Mouse (Mus musculus) heart, postnatal 10 days (tissue): Measurements from ENCODE around the gene Rtn4rl2. TPM values are rescaled to one million over a fixed set of nuclear protein-coding genes. Genes with fewer than 3 reads are reported as not detected.
A peak's percentile ranks its signal among the peaks of the same experiment; 100 is the strongest.

ENCODE experiments used
- DNase-seq, 2 experiments: peaks; one replicate each; pipeline ENCODE4 v3.0.0; 2021
- intact Hi-C: fragments of 180-260 bp; cut with DNase I; formaldehyde crosslinking; loops from one replicate; pipeline ENCODE4 v1.15.1; 2025
- total RNA-seq, 2 experiments: library from RNA; stranded (reverse); gene quantifications; 2 replicates each; pipeline ENCODE4 v1.2.3; 2021

Rtn4rl2 gene
- total RNA-seq, 2 experiments from 2014 or later, result 4.0 to 8.0 TPM

DNA sequence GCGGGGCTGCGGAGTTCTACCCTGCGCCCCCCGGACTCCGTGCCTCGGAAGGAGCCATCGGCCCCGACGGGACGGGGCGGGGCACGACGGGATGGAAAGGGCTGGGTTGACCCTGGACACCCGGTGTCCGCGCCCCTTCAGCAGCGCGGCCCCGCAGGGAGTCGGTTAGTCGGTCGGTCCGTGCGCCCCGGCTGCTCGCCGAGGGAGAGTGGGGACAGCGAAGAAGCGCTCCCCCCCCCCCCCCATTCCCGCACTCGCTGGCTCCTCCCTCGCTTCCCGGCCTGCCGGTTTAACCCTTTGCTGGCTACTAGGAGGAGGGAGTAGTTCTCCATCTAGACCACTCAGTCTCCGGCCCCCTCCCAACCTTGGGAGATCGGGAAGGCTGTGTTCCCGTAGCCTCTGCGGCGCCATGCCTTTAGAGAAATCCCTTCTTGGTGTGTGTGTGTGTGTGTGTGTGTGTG lies 341 bp upstream of the Rtn4rl2 start:
- intact Hi-C loops, result loop anchor here (1.0 to 2.0 kb wide), 2 partner anchors 18 to 55 kb away; no protein-coding TSS in a partner anchor
- peak; percentile 38 to 57 for DNase-seq

DNA sequence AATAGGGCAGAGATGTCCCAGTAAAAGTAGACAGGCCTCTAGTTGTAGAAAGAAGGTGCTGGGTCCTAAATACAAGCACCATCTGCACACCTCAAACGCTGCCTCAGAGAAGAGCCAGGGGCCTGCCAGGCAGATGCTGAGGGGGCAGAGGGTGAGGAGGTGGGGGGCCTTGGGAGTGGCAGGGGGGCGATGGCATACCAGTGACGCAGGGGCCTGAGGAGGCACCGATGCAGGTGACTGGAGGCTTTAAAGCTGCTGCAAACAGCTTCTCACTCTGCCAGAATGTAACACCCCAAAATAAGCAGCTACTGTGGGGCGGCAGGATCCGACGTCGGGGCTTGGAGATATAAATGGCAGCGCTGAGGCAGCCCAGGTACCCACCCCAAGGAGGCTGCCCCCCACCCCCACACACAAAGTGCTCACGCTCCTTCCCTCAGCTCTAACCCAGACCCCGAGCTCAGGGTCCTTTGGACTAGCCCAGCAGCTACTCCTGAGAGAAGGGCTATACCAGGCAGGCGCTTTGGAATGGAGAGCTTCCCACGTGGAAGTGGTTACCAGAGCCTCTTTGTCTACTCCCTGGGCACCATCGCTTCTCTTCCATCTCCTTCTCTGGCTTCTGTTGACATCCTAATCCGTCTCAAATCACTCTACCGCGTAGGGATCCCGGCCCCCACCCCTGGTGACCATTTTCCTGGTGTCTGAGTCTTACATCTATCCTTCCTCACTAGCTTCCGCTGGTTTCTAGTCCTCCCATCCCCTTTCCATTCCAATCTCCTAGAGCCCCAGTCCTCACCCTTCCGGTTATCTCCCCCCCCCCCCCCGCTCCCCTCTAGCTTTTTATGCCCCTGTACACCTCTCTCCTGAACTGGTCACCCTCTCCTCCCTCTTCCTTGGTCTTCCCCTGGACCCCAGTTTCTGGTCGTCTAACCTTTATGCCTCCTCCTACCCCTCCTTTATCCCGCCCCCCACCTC lies 1.1 kb downstream of the Rtn4rl2 start:
- DNase-seq, result no peak
- intact Hi-C loops, result loop anchor here (2.0 kb wide), 1 partner anchor 17 kb away; no protein-coding TSS in a partner anchor

DNA sequence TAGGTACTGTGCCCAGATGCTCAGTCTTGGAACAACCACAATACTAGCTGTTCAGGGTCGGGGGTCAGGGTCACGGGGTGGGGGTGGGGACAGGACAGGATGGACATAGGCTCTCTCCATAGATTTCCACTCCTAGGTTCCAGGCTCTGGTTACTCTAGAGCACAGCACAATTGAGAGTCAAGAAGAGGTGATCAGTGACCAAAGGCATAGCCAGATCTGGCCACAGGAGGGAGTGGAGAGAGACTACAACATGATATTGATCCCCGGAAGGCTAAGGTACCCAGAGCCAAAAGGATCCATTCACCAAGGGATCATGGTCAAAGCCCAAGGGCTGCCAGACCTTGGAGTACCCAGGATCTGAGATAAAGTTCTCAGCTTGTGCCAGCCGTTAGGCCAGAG lies 1.9 kb downstream of the Rtn4rl2 start:
- intact Hi-C loops, result no loop called here
- DNase-seq, result no peak

DNA sequence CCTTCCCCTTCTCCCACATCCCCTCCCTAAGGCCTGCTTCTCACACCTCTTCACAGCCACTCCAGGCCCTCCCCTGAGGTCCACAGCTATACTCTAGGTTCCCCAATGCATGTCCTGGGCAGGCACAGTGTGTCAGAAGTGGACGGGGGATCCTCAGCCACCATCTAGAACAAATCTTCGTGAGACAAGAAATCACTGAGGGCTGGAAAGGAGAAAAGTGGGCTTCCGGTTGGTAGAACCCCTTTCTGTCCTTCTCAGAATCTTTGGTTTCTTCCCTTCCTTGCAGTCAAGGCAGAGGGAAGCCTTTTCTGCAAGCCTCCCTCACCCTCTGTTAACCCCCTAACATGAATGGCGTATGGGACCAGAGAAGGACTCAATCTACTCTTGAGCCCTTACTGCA lies 2.6 kb downstream of the Rtn4rl2 start:
- DNase-seq, result no peak
- intact Hi-C loops, result no loop called here

DNA sequence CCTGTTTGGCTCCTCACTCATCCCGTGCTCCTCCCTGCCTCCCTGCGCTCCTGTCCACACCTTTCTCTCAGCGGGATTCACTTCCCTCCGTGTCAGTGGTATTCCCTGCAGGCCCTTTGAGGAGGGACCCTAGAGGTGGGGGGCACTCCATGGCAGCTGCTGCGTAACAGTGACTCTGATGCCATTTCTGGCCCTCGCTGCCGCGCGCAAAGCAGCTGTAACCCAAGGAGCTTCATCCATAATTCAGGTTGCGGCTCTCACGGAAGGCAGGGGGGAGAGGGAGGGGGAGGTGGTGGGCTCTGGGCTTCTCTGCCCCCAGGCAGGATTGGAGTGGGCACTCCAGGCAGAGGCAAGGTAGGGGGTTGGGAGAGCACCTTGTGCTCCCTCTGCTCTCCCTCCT lies 3.0 kb downstream of the Rtn4rl2 start:
- intact Hi-C loops, result no loop called here
- DNase-seq, result no peak

DNA sequence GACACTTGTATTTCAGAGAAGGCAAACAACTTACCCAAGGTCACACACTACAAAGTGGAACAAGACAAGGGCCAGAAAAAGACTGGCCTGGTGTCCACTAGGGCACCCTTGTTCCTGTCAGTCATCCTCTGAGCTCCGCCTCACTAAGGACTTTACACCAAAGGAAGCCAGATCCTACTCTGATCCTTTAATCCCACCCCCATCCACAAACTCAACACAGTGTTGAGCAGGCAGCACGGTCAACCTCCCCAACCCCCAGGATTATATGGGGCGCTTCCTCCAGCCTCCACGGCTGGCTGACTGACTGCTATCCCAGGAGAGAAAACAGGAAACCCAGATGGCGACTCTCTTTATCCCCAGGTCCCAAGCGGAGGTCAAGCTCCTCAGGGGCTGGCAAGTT lies 3.4 kb downstream of the Rtn4rl2 start:
- no peak for DNase-seq
- intact Hi-C loops, result no loop called here

DNA sequence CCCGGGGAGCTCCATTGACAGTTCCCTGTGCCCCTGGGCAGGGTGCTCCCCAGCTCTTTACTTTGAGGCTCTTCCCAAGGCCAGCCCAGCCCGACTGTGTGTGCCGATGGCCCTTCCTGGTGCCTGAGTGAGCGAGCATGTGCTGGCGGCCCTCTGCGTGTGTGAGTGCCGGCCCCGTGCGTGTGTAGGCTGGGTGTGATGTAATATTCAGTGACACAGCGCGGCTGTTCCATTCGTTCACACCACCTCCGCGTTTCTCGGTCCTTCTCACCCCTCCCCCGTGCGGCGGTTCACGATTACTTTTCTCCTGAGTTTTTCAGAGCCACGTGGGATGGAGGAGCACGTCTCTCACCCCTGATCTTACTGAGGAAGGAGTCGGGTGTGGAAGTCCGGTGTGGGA lies 3.9 kb downstream of the Rtn4rl2 start:
- DNase-seq, result peak; percentile 47 to 54
- intact Hi-C loops, result no loop called here

DNA sequence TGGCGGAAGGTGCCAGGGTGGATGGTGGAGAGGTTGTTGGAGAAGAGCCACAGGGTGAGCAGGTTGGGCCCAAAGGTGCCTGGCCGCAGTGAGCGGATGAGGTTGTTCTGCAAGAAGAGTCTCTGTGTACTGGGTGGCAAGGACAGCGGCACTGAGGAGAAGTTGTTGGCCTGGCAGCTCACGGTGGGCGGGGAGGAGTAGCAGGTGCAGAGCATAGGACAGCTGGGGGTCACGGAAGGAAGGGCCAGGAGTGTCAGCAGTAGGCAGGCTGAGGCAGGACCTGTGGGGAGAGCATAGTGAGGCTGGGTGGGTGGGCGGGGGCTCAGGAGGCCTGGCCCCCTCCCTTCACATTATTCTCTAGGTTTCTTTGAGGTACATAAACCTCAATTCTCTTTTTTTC lies 5.9 kb downstream of the Rtn4rl2 start:
- no peak for DNase-seq
- intact Hi-C loops, result no loop called here

DNA sequence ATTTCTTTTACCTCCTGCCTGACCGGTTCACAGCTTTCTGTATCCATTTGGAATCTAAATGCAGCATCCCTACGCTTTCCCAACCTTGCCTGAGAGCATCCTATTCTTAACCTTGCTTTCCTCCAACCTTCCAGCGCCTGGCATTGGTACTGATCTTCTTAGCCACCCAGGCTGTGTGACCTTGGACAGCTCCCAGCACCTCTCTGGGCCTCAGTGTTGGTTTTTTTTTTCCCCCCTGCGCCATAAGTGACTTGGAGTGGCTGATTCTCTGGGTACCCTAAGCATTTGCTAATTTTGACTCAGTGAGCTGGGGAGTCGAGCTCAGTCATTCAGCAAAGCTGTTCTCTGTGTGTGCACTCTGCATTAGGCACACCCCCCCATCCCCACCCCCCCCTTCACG lies 10.7 kb downstream of the Rtn4rl2 start:
- intact Hi-C loops, result no loop called here
- DNase-seq, result no peak

DNA sequence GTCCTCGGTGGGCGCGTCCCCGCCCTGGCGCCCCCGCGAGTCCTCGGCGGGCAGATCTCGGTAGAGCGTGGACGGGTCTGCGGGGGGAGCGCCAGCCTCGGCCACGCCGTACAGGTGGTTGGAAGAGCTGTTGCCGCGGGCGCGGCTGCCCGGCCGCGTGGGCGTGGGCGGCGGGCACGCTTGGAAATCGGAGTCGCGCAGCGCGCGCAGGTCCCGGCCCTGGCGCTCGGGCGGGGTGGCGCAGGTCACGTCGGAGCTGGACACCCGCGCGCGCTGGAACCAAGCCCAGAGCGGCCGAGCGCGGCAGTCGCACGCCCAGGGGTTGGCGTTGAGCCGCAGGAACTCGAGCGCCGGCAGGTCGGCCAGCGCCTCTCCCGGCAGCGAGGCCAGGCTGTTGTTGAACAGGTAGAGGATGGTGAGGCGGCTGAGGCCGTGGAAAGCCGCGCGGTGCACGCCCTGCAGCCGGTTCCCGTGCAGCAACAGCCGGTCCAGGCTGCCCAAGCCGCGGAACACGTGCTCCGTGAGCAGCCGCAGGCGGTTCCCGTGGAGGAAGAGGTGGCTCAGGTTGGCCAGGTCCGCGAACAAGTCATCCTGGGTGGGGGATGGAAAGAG lies 14.3 kb downstream of the Rtn4rl2 start:
- DNase-seq, result peak; percentile 77 to 78
- intact Hi-C loops, result no loop called here

DNA sequence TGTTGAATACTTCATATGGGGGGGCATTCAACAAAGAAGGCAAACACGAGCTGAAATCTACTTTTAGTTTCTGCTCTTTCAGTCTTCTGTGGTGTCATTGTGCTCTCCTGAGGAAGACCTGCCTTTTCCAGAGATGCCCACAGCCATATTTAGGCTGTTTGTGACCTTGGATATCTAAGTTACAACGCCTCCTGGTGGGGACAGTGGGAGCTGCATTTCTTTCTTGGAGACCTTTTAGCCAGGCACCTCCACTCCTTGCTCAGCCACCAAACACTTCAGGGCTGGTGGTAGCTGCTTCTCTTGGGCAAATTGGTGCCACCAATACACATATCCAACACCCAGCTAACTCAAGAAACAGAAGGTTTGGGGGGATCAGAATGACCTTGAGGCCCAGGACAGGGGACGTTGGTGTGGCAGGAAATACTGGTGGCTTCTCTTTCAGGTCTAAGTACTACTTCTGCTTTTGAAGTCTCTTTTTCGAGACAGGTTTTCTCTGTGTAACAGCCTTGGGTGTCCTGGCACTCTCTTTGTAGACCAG lies 15.8 kb downstream of the Rtn4rl2 start:
- intact Hi-C loops, result no loop called here
- DNase-seq, result peak in 1 of 2 experiments; percentile 46

DNA sequence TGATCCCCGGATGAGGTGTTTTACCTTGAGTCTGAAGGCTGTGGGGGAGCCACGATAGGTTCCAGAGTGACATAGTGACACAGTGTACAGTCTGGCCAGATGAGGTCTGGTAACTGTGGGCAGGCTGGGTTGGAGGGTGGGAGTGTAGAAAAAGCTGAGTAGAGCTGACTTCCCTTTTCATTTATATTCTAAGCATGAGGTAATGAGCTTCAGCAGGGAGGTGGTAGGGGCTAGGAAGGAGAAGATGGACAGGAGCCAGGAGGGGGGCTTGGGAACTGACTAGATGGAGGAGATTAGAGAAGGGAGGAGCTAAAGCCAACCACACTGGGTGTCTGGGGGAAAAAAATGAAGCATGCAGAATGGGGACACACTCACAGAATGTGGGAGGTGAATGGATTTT lies 17.5 kb downstream of the Rtn4rl2 start:
- DNase-seq, result no peak
- intact Hi-C loops, result loop anchor here (1.0 to 5.0 kb wide), 4 partner anchors 18 to 138 kb away; partner anchors contain the start of gene Rtn4rl2

DNA sequence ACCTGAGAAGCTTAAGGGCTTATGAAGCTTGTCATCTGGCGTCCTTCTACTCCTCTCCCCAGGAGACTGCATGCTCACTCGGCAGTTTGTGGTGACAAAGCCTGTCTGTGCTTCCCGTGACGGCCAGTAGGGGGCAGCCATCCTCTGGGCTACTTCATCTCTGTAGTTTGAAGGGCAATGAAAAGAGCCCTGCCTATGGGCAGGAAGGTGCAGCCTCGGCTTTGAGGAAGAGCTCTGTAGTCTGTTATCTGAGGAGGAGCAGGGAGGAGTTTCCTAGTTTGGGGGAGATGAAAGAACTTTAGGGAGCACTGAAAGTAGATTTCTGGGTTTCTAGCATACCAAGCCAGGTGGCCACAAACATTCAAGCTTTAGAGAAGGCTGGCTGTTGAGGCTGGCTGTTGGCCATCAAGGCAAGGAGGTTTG lies 18.0 kb downstream of the Rtn4rl2 start:
- intact Hi-C loops, result loop anchor here (1.0 to 5.0 kb wide), 4 partner anchors 18 to 139 kb away; partner anchors contain the start of gene Rtn4rl2
- peak; percentile 77 to 86 for DNase-seq

DNA sequence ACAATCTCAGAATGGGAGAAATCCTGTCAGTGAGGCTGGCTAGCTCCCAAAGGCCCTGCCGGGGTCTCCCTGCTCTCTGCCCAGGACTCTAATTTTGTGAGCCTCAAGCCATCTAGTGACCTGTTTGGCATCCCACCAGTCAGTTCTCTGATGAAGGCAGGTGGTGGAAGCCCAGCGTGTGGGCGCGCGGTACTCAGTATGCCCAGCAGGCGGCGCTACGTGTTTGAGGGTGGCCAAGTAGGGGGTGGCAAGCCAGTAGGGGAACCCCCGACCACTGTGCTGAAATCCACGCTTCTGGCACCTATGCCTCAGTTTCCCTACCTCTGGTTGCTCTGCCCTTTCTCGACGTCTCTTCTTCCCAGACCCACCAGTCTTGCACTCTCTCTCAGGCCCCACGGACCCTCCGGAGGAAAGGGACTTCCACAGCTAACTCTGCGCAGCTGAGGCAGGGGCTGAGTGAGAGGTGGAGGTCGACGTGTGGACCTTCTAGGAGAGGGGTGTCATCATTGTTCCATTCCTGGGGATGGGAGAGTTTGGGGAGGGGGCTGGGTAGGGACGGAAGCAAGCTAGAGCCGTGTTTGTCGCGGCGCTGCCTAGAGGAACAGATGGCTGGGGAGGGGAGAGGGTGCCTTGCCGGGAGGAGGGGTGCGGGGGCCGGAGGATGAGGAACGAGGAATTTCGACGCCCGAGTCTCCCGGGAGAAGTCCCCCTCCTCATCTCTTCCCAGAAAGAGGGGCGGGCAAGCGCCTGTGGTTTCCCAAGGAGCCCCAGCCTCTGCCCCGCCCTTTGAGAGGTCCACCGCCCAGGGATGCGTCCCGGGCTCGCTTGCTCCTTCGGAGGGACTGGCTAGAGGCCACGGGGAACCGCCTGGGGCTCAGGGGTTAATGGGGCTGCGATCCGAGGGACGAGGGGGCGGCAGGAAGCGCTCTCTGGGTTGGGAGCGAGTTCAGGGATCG lies 20.6 kb downstream of the Rtn4rl2 start:
- intact Hi-C loops, result loop anchor here (5.0 kb wide), 2 partner anchors 34 to 141 kb away; no protein-coding TSS in a partner anchor
- peak; percentile 63 to 81 for DNase-seq

DNA sequence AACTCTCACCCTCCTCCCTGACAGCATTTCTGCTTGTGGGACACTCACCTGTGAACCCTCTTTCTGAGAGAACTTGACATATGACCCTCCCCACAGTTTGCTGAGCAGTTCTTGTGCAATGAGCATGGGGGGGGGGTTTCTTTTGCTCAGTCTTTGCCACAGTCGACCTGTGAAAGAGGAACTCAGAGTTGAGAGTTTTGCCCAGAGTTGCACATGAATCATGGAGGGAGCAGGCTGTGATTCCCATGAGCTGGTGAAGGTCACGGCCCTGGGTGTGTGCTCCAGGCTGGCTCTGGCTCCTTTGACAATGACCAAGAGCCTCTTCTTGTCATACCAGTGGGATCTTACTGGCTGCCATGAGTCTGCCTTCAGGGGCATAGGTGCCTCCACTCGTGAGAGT lies 24.3 kb downstream of the Rtn4rl2 start:
- intact Hi-C loops, result no loop called here

DNA sequence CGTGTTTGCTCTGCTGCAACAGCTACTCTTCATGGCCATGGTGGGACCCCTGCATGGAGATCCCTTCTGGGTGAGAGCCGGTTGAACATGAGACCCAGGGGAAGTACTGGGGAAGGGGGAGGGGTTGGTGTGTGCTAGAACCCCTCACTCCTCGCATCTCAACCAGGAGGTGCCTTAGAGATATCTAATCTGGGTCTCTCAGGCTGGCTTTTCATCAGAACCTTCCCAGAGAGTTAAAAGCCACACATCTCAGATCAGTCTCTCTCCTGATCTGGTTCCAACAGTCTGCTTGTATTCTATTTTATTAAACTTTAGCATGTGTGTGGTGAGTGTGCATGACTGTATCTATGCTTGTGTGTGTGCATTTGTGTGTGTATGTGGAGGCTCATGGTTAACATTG lies 25.1 kb downstream of the Rtn4rl2 start:
- DNase-seq, result no peak
- intact Hi-C loops, result no loop called here

More for the DNA sequence above, 24.3 kb downstream of the Rtn4rl2 start:
- no peak for DNase-seq

DNA sequence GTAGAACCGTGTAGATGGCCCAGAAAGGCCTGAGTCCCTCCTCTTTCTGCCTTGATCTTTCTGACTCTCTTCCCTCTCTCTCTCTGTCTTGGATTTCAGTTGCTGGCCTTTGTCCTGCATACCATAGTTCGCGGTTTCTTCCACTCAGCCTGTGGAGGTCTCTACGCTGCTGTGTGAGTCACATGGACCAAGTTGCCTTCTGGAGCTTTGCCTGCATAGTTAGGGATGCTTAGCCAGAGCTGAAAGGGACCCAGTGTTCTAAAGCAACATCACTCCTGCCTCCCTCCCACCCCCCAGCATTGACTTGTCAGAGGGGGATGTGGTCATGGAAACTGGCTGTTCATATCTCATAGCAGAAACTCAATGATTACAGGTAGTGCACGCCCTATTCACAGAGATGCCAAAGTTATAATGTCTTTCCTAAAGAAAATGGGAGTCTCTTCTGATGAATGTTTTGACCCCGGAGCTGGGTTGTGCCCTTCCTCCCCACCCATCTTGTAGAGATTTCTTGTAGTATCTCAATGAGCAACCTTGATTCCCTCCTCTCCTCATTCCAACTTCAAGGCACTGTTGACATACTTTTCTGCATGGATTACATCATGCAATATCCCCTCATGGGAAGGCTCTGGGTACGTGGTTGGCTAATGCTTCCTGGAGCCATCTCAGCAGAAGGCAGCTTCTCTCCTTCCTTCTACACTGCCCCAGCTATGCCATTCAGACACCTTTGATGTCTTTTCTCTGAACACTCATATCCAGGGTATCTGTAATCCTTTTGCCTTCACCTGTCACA lies 26.3 kb downstream of the Rtn4rl2 start:
- intact Hi-C loops, result no loop called here
- DNase-seq, result no peak

DNA sequence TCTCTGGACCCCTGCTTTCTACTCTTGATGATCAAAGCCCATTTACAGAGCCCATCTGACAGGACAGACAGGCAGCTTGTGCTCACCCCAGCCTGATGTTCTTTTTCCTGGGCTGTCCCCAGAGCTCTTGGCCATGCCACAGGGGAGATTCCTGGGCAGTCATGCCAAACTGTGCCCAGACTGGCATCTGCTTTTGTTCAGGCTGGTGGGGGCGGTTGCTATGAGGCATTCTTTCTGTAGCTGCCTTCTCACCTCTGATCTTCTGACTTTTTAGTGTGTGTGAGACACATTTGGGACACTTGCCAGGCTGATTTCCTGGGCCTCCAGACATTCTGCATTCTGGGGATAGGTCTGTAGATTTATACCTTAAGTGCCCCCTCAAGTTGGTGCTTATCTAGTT lies 28.0 kb downstream of the Rtn4rl2 start:
- no peak for DNase-seq
- intact Hi-C loops, result no loop called here

DNA sequence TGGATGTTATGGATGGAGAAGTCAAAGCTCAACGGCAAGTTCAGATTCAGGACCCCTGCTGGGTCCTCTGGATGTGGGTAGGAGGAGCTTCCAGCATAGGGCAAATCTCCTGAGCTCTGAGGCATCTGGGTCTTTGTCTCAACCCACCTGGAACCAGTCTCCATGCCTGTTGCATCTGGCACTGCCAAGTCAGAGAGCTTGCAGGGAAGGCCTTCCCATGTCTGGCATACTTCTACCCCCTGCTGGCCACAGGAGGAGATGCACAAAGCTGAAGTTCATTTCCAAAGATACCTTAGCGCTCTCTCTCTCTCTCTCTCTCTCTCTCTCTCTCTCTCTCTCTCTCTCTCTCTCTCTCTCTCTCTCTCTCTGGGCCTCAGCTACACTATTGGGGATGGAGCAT lies 30.8 kb downstream of the Rtn4rl2 start:
- intact Hi-C loops, result loop anchor here (1.0 kb wide), 1 partner anchor 24 kb away; no protein-coding TSS in a partner anchor
- peak; percentile 63 to 75 for DNase-seq
